Mouse (Mus musculus) gastrocnemius, postnatal 4 days (tissue): Measurements from ENCODE around the gene Plin3. TPM values are rescaled to one million over a fixed set of nuclear protein-coding genes. Genes with fewer than 3 reads are reported as not detected.

Experiments used
- DNase-seq, 2 experiments: peaks; one replicate each; pipeline ENCODE4 v3.0.0; 2021 to 2022; ENCODE audit warnings: low spot score in 2 of 2, mixed read lengths in 2 of 2
- total RNA-seq, 2 experiments: library from RNA; stranded (reverse); gene quantifications; 2 replicates each; pipeline ENCODE4 v1.2.3; 2021

The Plin3 gene
- total RNA-seq, 2 experiments from 2014 or later, result 59.0 to 60.6 TPM

DNA sequence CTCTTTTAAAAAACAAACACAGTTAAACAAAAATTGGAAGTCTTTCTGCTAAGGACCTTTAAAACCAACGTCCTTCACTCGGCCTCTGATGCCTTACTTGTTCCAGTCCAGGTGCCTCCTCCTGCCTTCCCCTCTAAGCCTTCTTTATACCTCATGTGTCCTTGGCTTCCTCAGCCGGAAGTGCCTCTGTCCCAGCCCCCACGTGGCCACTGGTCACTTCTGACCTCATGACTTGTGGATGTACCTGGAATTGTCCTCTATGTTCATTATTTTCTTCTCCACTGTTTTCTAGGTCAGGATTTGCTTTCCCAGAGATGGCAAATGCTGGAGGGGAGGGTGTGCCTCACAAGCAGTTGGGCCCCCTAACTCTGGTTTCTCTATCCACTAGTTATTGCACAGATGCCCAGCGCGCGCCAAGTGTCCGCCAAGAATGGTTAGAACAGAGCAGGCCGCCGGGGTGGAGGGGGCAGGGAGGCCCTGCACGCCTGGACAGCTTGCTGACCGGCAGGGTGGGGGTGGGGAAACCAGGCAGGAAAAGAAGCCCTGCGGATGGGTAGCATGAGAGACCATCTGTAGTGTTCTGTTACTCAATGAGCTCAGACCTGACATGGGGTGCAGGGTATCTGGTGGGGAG, 9.8 kb upstream of the Plin3 start:
- DNase-seq, result no peak

DNA sequence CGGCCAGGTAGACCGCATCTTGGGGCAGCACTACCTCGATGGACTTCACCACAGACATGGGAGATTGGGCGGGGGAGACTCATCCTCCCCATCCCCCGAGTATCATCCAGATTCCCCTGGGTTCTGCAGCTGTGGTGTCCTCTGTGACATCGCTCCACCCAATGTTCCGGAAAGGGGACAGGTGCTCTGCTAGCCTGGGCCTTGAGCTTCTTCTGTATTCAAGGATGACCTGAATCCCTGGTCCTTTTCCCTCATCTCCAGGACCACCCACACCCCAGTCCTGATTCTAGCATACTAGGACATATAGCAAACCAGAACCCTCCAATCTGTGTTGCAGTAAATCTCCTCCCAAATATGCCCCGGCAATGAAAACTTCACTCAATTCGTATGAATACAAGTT, 7.5 kb upstream of the Plin3 start, which contains the start of gene Arrdc5:
Gene Arrdc5 (minus strand): TSS at position 101 of the 400 bp plus-strand sequence.
- DNase-seq, result no peak

DNA sequence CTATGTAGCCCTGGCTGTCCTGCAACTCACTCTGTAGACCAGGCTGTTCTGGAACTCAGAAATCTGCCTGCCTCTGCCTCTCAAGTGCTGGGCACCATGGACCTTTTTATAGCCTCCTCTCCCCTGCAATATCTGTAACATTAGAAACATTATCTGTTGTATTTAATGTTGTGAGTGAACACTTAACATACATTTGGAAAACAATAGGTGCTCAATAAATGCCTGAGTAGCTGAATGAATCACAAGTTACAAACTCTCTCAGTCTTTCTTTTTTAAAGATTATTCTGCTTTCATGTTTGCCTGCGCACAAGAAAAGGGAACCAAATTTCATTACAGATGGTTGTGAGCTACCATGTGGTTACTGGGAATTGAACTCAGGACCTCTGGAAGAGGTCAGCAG, 5.6 kb upstream of the Plin3 start:
- no peak for DNase-seq

DNA sequence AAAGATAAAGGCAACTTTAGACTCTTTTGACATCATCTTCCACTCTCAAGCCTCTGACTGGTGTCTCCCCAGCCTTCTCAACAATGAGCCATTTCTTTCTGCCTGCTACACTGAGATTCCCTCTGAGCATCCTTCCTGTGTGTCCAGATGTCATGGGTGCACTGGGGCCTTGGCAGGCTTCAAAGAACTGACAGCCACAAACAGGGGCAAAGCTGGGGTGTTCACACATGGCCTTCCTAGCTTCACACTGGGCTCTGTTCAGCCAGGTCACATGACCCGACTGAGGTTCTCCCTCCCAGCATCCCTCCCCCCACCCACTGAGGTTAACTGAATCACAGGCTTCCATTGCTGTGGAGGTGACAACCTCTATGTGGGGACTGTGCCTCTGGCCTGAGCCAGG, 3.5 kb upstream of the Plin3 start:
- DNase-seq, result no peak

DNA sequence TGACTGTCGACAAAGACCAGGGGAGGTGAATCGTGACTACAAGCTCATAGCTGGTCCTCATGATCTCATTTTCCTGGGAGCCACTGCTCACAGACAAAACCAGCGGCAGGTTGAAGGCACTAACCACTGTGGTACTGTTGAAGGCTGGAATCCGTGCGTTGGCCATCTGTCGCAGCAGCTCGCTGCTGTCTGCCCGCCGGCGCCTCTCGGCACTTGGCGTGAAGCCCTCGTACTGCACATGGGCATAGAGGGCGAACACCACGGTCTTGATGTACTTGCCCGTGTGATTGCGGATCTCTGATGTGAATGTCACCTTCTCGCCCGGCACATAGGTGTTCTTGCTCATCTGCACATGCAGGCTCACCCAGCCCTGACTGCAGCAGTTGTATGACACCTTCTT, 1.6 kb upstream of the Plin3 start:
- no peak for DNase-seq

DNA sequence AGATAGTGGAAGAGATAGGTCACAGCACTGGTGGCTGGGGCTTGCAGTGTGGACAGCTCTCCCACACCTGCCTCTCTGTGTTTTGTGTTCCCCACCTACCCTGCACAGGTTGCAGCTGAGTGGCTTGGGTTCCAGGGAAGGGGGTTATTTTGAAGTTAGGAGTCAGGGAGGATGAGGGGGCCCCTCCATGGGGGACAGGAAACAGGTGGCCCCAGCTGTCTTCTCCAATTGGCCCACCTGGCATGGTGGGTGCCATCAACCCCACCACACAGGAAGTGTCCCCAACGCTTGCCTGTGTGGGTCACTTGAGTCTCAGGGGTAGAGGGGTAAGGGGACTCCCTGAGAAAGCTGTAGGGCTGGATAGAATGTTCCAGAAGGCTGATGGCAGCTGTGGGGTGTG, 618 bp upstream of the Plin3 start:
- no peak for DNase-seq

DNA sequence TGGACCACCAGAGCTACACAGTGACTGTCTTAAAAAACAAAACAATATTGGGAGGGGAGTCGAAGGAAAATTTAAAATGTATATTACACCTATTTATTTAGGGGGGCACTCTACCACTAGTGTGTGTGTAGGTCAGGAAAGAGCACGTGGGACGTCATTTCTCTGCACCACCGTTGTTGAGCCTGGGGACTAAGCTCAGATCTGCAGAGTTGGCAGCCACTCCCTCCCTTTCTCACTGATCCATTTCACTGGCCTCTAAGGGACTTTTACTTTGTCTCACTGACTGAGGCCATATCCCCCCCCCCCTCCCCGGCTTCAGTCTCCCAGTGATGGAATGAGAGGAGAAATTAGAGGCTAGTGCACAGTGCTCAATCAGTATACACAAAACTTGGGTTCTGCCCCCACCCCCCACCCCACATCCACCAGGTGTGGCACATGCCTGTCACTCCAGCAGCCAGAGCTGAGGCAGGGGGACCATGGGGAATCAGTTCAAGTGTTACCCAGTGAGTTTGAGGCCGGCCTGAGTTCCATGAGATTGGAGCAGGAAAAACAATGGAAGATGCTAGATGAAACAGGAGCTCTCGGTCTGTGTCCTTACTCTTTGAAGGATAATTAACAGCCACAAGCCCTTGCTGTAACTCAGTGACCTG, 722 bp downstream of the Plin3 start:
- DNase-seq, result no peak

DNA sequence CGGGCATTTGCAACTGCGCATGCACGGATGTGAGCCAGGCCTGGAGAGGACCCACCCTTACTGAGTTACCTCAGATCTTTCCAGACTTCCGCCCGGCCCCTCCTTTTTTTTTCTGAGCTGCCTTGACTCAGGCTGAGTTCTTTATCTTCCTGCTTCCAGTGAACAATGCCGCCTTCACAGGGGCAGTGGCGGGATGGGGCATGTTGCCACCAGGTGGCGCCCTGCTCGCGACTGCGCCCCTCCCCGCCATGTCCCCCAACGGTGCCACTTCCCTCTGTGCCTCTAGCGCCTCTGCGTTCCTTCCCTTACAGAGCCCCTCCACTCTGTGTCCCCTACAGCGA, 1.5 kb downstream of the Plin3 start:
- peak; percentile 87 to 90 for DNase-seq

DNA sequence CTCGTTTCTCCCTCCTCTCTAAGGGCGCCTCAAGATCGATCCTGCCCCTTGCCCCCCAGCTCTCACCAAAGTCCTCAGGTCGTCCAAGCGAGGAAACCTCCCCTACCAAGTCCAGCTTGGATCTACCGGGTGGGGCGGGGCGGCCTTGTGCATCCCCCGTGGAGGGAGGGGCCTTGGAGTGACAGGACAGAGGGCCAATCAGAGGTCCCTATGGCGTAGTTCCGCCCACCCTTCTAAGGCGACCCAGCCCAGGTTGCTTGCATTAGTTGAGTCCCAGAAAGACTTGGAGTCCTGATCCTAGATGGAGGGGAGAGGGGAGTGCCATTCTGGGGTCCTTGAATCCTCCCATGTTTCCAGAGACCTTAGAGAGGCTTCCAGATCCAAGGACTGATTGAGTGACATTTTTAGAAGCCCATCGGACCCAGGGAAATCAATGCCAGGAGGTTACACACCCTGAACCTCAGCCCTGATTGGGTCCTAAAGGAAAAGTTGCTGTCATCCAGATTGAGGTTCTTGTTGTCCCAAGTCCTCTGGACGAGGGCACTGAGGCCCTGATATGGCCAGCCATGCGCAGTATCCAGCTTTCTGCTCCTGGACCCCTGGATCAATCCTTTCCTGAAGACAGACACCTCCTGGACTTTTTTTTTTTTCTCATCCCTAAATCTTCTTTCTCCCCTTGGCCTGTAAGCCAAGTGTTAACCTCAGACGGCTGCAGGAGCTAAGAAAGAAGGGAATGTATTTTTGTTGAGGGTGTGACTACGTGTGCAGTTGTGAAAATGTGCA, 2.1 kb downstream of the Plin3 start:
- DNase-seq, result peak; percentile 96 to 97

DNA sequence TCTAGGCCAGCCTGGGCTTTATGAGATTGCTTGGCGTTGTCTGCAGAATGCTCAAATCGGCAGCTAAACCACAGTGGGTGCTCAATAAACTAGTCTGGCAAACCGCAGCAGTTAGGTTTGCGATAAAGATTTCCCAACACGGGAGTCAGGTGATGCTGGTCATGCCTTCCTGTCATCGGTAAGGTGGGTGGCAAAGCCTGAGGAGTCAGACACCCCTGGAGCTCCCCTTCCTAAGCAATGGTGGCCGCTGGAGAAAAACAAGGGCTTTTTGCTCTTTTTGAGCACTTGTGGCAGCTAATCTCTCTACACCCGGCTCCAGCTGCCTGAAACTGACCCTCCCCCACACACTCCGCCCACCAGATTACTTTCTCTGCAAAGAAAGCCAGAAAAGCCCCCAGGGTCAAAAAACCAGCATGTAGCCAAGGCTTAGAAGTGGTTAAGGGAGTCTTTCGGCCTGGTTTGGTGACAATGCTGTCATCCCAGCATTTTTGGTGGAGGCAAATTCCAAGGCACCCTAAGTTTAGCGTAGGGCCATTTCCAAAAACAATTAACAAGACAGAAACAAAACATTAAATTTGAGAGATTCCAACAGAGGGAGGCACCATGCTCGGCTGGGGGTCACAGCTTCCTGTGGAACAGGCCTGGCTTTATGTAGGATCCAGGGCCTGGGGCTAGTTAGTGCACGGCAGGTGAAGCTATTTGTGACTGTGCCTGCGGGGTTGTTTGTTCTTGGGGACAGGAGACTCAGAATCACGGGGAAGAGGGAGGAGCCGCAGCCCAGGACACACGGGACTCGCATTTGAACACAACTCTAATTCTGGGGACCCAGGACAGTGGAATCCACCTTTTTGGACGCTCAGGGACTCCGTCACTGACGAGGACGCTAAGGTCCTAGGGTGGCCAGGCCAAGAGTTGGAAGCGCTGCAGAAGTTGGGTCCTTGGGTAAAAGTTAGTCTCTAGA, 3.0 kb downstream of the Plin3 start:
- peak in 1 of 2 experiments; percentile 75 for DNase-seq

DNA sequence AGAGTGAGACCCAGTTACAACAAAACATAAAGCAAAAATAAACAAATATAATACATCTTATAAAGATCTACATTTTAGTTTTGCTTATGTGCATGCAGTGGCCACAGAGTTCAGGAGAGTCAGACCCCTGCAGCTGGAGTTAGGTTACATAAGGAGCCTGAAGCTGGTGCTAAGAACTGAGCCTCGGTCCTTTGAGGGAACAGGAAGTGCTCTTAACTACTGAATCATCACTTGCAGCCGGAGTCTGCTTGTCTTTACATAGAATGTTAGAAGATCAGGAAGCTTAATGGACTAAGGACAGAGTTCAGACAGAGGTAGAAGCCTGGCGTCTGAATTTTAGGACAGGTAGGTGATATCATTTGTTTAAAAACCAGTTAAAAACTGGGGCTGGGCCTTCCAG, 3.8 kb downstream of the Plin3 start:
- DNase-seq, result no peak

DNA sequence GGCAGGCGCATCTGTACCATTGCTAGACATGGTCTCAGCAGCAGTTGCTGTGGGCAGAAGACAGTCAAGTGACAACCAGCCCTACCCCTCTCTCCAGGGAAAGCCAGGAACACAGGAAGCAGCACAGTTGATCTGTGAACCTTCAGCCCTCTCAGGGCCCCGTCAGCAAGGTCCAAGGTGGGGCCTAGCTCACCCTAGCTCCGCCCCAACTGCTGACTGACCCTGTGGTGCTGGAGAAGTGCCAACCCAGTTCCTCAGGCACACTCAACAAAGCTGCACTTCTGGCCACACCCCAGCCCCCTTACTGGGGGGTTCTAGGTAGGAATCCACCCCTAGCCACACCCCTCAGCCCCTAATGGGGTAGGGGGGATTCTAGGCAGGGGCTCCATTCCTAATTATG, 4.8 kb downstream of the Plin3 start:
- no peak for DNase-seq

DNA sequence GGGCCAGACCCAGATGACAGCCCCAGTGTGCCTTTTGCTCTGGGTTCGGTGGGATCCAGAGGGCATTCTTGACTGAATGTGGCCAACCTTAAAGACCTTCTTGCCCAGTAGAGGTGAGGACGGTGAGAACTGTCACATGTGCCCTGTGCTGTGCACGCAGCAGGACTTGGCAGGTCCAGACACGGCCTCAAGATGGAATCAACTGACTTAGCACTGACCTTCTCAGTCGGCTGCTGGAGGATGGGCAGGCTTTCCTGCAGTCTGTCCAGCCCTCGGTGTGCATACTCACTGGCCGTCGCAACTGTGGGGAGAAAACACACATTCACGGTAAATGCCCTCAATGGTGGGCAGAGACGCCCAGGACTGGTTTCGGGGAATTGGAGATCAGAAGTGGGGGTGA, 6.7 kb downstream of the Plin3 start:
- DNase-seq, result no peak

DNA sequence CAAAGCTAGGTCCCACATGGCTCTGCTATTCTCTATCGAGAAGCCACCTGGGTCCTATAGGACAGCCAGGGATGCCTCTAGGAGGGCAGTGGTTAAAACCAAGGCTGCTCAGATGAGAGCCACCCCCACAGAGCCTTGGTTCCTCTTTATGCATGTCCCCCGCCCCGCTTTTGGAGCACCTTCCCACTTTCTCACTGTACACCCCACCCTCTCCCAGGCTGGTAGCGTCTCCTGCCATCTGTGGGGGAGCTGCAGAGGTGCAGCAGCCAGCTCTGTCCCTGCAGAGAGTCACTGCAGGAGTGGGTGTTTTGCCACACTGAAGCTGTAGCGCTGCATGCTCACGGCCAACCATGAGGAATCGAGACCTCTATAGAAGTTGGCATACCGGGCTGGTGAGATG, 9.4 kb downstream of the Plin3 start:
- no peak for DNase-seq

DNA sequence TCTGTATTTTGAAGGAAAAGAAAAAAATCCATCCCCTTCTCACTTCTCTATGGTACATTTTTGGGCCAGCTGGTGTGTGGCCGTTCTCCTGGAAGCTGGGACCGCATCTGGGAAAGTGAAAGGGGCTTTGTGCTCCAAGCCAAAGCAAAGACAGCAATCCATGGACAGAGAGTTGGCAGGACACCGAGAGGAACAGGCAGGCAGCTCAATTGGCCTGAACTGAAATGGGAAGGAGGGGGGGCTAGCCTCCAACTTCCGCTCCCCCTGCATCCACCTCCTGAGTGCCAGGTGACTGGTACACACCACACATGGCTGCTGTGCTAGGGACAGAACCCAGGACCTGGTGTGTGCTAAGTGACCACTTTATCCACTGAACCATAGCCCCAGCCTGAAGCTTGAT, 9.9 kb downstream of the Plin3 start:
- DNase-seq, result no peak

DNA sequence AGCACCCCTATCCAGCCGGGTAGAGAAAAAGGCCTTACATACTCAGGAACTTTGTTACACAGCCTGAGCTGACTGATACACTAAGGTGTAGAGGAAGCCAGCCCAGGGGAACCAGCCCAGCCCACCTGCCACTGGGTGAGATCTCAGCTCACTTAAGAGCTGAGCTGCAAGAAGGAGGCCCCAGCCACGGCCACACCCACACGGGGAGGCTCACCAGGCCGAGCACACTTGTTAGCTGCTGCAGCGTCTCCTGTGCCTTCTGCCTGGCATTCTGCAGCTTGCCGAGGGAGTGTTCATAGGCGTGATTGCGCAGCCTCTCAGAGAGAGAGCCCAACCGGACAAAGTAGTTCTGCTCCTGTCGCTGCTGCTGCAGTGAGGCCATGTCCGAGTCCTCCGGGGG, 11.5 kb downstream of the Plin3 start:
- no peak for DNase-seq

DNA sequence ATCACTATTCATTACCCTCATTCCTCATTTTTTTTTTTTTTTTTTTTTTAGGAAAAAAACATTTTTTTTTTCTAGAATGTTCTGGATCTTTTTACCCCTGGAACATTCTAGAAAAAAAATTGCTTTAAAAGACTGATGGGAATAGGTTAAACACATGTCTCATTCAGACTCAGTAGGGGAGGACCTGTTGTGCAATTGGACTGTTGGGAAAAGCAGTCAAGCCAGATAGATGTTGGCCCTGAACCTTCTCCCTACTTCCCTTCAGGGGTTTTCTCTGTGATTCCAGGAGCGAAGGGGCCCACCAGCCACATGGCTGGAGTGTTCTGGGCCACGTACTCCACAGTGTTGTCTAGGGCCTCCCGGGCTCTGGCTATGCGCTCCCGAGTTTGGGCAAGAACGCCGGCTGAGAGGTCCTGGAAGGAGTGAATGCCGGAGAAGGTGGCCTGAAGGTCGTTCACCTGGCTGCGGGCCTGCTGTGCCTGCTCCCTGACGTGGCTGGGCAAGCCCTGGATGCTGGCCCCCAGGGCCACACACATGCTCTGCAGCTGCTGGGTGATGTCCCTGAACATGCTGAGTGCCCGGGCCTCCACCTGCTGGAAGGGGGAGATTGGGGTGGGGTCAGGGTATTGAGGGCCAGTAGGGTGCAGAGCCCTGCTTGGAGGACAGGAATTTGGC, 13.1 kb downstream of the Plin3 start:
- no peak for DNase-seq

DNA sequence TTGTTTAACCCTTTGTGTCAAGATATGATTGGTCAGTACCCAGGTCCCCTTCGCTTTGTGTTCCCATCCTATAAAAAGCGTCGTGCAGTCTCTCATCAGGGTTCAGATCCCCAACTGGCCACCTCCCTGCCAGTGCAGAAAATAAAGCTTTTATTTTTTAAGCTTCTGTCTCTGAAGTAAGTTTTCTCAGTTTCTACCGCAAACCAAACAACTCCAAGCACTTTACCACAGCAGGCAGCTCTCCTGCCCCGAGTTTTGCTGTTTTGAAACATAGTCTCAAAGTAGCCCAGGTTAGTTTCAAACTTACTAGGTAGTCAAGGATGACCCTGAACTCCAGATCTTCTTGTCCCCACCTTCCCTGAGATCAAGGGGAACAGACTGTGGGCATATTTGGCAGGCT, 14.3 kb downstream of the Plin3 start:
- no peak for DNase-seq

DNA sequence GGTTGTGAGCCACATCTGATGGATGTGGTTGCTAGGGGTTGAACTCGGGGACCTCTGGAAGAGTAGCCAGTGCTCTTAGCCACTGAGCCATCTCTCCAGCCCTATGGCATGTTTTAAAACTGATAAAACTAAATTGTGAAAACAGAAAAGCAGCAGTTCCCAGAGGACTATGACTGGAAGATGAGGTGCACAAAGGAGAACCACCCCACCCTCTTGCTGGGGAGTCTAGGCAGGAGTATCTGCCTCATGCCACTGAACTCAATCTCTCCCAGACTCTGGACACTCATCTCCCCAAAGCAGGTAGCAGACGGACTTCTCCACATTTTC, 15.1 kb downstream of the Plin3 start:
- DNase-seq, result no peak

DNA sequence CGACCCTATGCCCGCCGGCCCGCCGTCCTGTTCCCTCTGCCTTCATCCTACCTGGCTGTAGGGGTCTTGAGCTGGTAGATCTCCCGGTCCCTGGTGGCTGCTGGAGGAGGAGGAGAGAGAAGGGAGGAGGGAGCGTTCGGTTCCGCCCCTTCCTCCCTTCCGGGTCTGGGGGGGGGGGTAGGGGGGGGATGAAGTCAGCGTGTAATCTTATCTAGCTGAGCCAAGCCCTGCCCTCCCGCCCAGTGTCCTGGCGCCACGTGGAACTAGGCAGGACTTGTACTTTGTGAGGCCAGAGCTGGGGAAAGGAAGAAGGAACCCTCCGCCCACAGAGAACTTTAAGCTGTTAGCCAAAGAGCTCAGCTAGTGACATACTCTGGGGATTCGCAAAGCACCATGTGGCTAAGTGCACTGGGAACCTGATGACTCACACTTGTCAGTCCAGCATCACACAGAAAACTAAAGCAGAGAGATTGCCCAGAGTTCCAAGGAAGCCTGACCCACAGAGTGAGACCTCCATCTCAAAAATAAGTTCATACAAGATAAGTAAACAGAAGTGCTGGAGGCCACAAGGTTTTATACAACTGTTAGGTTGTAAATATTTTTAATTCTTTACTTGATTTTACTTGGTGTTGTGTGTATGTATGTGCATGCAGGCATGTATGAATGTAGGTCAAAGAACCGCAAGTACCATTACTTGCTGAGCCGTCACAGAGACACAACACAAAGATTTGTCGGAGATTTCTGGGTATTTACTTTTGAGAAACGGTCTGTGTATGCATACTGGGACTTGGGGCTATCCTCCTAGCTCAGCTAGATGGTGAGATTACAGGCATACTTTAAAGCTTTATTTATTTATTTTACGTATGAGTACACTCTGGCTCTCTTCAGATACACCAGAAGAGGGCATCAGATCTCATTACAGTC, 15.8 kb downstream of the Plin3 start, which contains the start of gene Ticam1:
Gene Ticam1 (minus strand): TSS at position 144 of the 924 bp plus-strand sequence.
- DNase-seq, result peak; percentile 75 to 88
